Mouse (Mus musculus): Measurements from ENCODE around the gene Kif27.

GRCm38 (mm10) chr13:58317768-58318167 is 41.2 kb downstream of the Kif27 start:
- TF ChIP-seq POLR2A (IDR thresholded peaks at IDR 0.05; ENCODE audit: low read depth, low read length) (no peak), CTCF (IDR thresholded peaks at IDR 0.05; ENCODE audit: extremely low read depth, insufficient read length, insufficient replicate concordance, low read depth, low read length) (no peak)
